Mouse (Mus musculus): ENCODE data around the gene Slc7a14. TPM values are rescaled to one million over a fixed set of nuclear protein-coding genes. Genes with fewer than 3 reads are reported as not detected.

Slc7a14 gene
- total RNA-seq, 2 experiments from 2014 or later = 0.04 TPM; not detected in 1

Other genes starting within 250 kb of the Slc7a14 start
- gene Skil, start 215.3 kb downstream of the Slc7a14 start, total RNA-seq (2014; fragmentation: Nextera tagmentation) = 5.3 and 6.1 TPM in 2 replicates
- 24.1 and 26.9 TPM in 2 replicates for gene Skil, start 215.3 kb downstream of the Slc7a14 start, total RNA-seq (2017)
- gene Cldn11, start 160.5 kb downstream of the Slc7a14 start, total RNA-seq (2014; fragmentation: Nextera tagmentation) = not detected in 2 replicates
- not detected in 2 replicates for gene Cldn11, start 160.5 kb downstream of the Slc7a14 start, total RNA-seq (2017)